Comparison of ENCODE assay signal across 25 mouse cellular contexts in the genomic region with DNA sequence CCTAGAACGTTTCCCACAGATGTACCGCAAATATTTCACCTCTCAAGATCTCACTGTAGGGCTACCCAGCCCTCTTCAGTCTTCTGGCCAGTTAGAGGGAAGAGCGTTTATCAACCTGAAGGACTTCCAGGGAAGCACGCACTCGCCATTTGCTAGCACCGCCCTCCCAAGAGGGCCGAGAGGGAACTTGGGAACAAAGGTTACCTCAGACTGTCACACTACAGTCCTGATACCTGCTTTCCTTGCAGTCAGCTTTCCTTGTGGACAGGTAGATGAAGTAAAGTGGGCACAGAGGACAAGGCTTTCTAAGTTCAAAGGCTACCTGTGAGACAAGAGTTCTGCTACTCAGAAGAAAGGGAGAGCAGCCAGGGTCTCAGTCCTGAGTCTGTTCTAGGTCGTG. TPM values are rescaled to one million over a fixed set of nuclear protein-coding genes. Genes with fewer than 3 reads are reported as not detected.
"Had no signal": no experiment of that assay in that cellular context is flagged by ENCODE, and none has a peak within 500 bp of the region (broad histone marks: within the 10 kb centered on the region; RNA-seq: fewer than 3 reads in every experiment).

No protein-coding gene starts in this region.

- DNase-seq: gastrocnemius, adult 2 months; gastrocnemius, postnatal 10 days; gastrocnemius, postnatal 25 days; heart, adult 2 months; heart, postnatal 4 days; kidney, adult 18-20 months; kidney, adult 8-10 months; kidney, postnatal 10 days; kidney, postnatal 36 days; layer of hippocampus, adult 9-11 months; layer of hippocampus, postnatal 36 days; left cerebral cortex, postnatal 4 days had no signal

- H3K9ac ChIP-seq: heart, embryonic 13.5 days; heart, embryonic 15.5 days; hindbrain, embryonic 13.5 days; hindbrain, embryonic 15.5 days; limb, embryonic 13.5 days; limb, embryonic 15.5 days; liver, embryonic 12.5 days; liver, embryonic 14.5 days had no signal

- H3K27me3 ChIP-seq: heart, embryonic 13.5 days; heart, embryonic 15.5 days; hindbrain, embryonic 13.5 days; hindbrain, embryonic 15.5 days; limb, embryonic 13.5 days; limb, embryonic 15.5 days; liver, embryonic 12.5 days had no signal

- ATAC-seq: hindbrain, postnatal 0 days; liver, embryonic 12.5 days had no signal

- H3K36me3 ChIP-seq: hindbrain, embryonic 15.5 days had no signal

- H3K4me2 ChIP-seq: heart, embryonic 11.5 days; heart, embryonic 13.5 days; heart, embryonic 15.5 days; hindbrain, embryonic 13.5 days; hindbrain, embryonic 15.5 days; limb, embryonic 13.5 days; limb, embryonic 15.5 days; liver, embryonic 12.5 days had no signal

- H3K4me1 ChIP-seq: heart, embryonic 13.5 days; heart, embryonic 15.5 days; hindbrain, embryonic 10.5 days; hindbrain, embryonic 13.5 days; hindbrain, embryonic 15.5 days; limb, embryonic 13.5 days; limb, embryonic 15.5 days had no signal

- H3K4me3 ChIP-seq: gastrocnemius, adult 2 months; heart, adult 2 months; heart, embryonic 13.5 days; heart, embryonic 15.5 days; hindbrain, embryonic 10.5 days; hindbrain, embryonic 13.5 days; hindbrain, embryonic 15.5 days; limb, embryonic 13.5 days; limb, embryonic 15.5 days; liver, embryonic 12.5 days had no signal

- H3K9me3 ChIP-seq: heart, embryonic 13.5 days; heart, embryonic 15.5 days; hindbrain, embryonic 10.5 days; hindbrain, embryonic 13.5 days; hindbrain, embryonic 15.5 days; limb, embryonic 13.5 days; limb, embryonic 15.5 days; liver, embryonic 12.5 days had no signal

- H3K27ac ChIP-seq: gastrocnemius, adult 2 months; heart, adult 2 months; heart, embryonic 13.5 days; heart, embryonic 15.5 days; hindbrain, embryonic 10.5 days; hindbrain, embryonic 13.5 days; hindbrain, embryonic 15.5 days; hindbrain, postnatal 0 days; limb, embryonic 13.5 days; limb, embryonic 15.5 days; liver, embryonic 12.5 days; liver, embryonic 14.5 days had no signal

RNA-seq across cellular contexts. Expression of gene Ndc80, which starts 19.8 kb away (rescaled TPM):
- polyA plus RNA-seq: heart, adult 2 months; liver, adult 2 months had no signal

RNA-seq across cellular contexts. Expression of gene Spdya, which starts 45.0 kb away (rescaled TPM):
- polyA plus RNA-seq: heart, adult 2 months; large intestine, adult 2 months; liver, adult 2 months had no signal
